Mouse (Mus musculus): ENCODE measurements around the gene Rmi1. TPM values are rescaled to one million over a fixed set of nuclear protein-coding genes. Genes with fewer than 3 reads are reported as not detected.

The Rmi1 gene
- polyA plus RNA-seq (2017; shearing (Covaris generic)), result 42.8 TPM

DNA sequence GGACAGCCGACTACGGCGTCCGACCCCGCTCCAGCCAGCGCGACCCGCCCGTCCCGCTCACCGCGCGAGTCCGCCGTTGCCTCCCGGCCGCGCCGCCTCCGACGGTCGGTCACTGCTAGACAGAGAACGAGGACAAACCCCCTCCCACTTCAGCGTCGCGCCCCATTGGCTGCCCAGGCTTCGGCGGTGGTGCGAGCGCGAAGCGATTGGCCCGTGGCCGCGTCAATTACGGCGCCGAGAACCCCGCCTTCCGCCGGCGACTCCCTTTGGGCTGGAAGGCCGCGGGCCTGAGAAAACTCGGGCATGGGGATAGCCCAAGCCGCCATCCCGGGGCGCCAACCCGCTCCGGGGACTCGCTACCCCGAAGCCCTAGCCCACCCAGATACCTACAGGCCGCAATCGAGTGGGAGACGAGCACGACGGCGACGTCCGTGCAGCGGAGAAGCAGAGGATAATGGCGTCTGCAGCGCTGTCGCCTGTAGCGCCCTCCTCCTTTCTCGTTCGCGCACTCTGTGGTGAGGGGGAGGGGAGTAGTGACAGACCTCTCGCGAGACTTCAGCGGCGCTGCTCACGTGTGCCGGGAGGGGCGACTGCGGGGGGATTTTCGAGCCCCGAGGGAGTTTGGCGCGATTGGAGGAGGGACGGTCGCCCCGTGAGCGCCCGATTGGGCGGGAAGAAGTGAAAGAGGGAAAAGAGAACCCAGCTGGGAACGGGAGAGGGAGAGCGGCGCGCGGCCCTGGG, at the start of gene Rmi1:
Gene Rmi1, plus strand, starts transcription at position 246 of the 741 bp plus-strand sequence.

GRCm38 (mm10) chr13:58358629-58359303, 43.3 kb upstream of the Rmi1 start, which contains the start of gene Kif27:
Gene Kif27, minus strand, starts transcription at chr13:58359122.

GRCm38 (mm10) chr13:58384779-58385546, 17.1 kb upstream of the Rmi1 start, which contains the start of gene 2210016F16Rik:
Gene 2210016F16Rik, minus strand, starts transcription at chr13:58385225.

GRCm38 (mm10) chr13:58403243-58403642, 1.2 kb downstream of the Rmi1 start, which contains the start of gene Hnrnpk:
Gene Hnrnpk, minus strand, starts transcription at chr13:58403343.

Other genes starting within 250 kb of the Rmi1 start
- gene Idnk, start 244.6 kb upstream of the Rmi1 start, polyA plus RNA-seq (2017; shearing (Covaris generic)), result 210 TPM
- gene Ubqln1, start 186.6 kb upstream of the Rmi1 start, polyA plus RNA-seq (2017; shearing (Covaris generic)), result 10.3 TPM
- 0.54 TPM for gene Gkap1, start 126.5 kb upstream of the Rmi1 start, polyA plus RNA-seq (2017; shearing (Covaris generic))
- gene Kif27, start 43.1 kb upstream of the Rmi1 start, polyA plus RNA-seq (2017; shearing (Covaris generic)), result not detected
- 10.0 TPM for gene 2210016F16Rik, start 17.0 kb upstream of the Rmi1 start, polyA plus RNA-seq (2017; shearing (Covaris generic))
- 2,660 TPM for gene Hnrnpk, start 1.1 kb downstream of the Rmi1 start, polyA plus RNA-seq (2017; shearing (Covaris generic))
- not detected for gene Slc28a3, start 208.6 kb downstream of the Rmi1 start, polyA plus RNA-seq (2017; shearing (Covaris generic))